Mouse (Mus musculus): ENCODE measurements at regions not wholly inside any gene's neighbourhood (a gene's known extent, or its start where the extent isn't known, plus 50 kb on each side); places are given as distances from the start of the nearest gene placed in this dataset.

GRCm38 (mm10) chr5:126274316-126274715, 742.7 kb downstream of the Tmem132b start:
- no peak for ATAC-seq (replicated peaks; ENCODE audit: low FRiP score)
- Histone ChIP-seq H3K27ac (no peak overlapping the region), H3K9ac (no peak overlapping the region), H3K9me3 (replicated peaks) (no peaks in the 10 kb centered on the region), H3K4me3 (replicated peaks) (no peak overlapping the region), H3K27me3 (no peaks in the 10 kb centered on the region), H3K36me3 (no peaks in the 10 kb centered on the region), H3K4me2 (no peak overlapping the region), H3K4me1 (no peaks in the 10 kb centered on the region)
- WGBS = 91% methylated on average over 8 of the region's 8 CpGs

GRCm38 (mm10) chr5:126281057-126281728, 749.6 kb downstream of the Tmem132b start:
- Histone ChIP-seq H3K27me3 (peaks cover 3% of the 10 kb centered on the region; the same call in 1 of the 2 replicates), H3K36me3 (no peaks in the 10 kb centered on the region), H3K4me2 (no peak overlapping the region), H3K27ac (no peak overlapping the region), H3K4me3 (replicated peaks) (no peak overlapping the region), H3K9me3 (replicated peaks) (no peaks in the 10 kb centered on the region), H3K4me1 (no peaks in the 10 kb centered on the region), H3K9ac (no peak overlapping the region)
- 21% methylated on average over 10 of the region's 10 CpGs for WGBS
- no peak for ATAC-seq (replicated peaks; ENCODE audit: low FRiP score)

DNA sequence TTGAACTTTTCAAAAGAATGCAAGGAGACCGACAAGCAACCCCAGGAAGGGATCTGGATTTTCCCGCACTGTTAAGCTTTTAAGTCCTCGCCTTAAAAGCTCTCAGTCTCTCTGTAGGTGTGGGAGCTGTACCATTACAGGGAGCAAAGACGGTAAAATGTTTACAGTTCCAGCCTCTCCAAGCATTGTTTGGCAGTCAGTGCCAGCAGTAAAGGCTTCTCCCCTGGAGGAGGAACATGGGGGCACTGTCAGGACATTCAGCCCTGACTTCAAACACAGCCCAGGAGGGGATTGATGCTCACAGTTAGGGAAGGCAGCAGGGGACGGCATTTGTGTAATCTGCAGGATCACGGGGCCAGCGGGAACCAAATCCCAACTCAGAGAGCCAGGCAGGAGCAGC, 750.2 kb downstream of the Tmem132b start:
- Histone ChIP-seq H3K4me2 (no peak overlapping the region), H3K4me1 (no peaks in the 10 kb centered on the region), H3K27ac (no peak overlapping the region), H3K9me3 (replicated peaks) (no peaks in the 10 kb centered on the region), H3K27me3 (peaks cover 3% of the 10 kb centered on the region; the same call in 1 of the 2 replicates), H3K36me3 (no peaks in the 10 kb centered on the region), H3K9ac (no peak overlapping the region), H3K4me3 (replicated peaks) (no peak overlapping the region)
- 6% methylated on average over 7 of the region's 7 CpGs for WGBS
- no peak for ATAC-seq (replicated peaks; ENCODE audit: low FRiP score)

DNA sequence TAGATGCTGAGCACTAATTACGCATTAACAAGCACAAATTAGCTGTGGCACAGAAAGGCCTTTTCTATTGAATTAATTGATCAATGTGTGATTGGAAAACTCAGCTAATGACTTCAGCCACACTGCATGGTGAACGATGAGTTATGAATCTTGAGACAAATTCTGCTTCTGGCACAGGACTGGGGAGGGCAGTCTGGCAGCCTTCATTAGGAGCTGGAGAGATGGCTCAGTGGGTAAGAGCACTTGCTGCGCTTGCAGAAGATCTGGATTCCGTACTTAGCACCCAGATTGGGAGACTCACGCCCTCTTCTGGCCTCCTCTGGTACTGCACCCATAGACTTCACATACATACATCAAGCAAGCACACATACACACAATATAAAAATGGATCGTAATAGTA, 793.3 kb downstream of the Tmem132b start:
- H3K4me1 ChIP-seq = no peaks in the 10 kb centered on the region
- H3K9ac ChIP-seq = no peak overlapping the region
- H3K9me3 ChIP-seq (replicated peaks) = no peaks in the 10 kb centered on the region
- H3K27me3 ChIP-seq = no peaks in the 10 kb centered on the region
- no peak overlapping the region for H3K4me3 ChIP-seq (replicated peaks)
- 78% methylated on average over 6 of the region's 6 CpGs for WGBS
- no peak overlapping the region for H3K4me2 ChIP-seq
- H3K27ac ChIP-seq = no peak overlapping the region
- no peak for ATAC-seq (replicated peaks; ENCODE audit: low FRiP score)
- no peaks in the 10 kb centered on the region for H3K36me3 ChIP-seq

GRCm38 (mm10) chr5:126328276-126328675, 796.7 kb downstream of the Tmem132b start:
- no peak overlapping the region for H3K9ac ChIP-seq
- no peak overlapping the region for H3K27ac ChIP-seq
- H3K4me2 ChIP-seq = no peak overlapping the region
- H3K4me3 ChIP-seq (replicated peaks) = no peak overlapping the region
- no peaks in the 10 kb centered on the region for H3K36me3 ChIP-seq
- H3K4me1 ChIP-seq = 0 out of 2 replicates have a peak, but pooled peaks cover 1% of the 10 kb centered on the region
- WGBS = 46% methylated on average over 3 of the region's 3 CpGs
- no peaks in the 10 kb centered on the region for H3K27me3 ChIP-seq
- no peaks in the 10 kb centered on the region for H3K9me3 ChIP-seq (replicated peaks)
- no peak for ATAC-seq (replicated peaks; ENCODE audit: low FRiP score)

GRCm38 (mm10) chr5:126335091-126335490, 803.5 kb downstream of the Tmem132b start:
- Histone ChIP-seq H3K4me2 (no peak overlapping the region), H3K36me3 (no peaks in the 10 kb centered on the region), H3K4me3 (replicated peaks) (no peak overlapping the region), H3K9me3 (replicated peaks) (no peaks in the 10 kb centered on the region), H3K27me3 (no peaks in the 10 kb centered on the region), H3K9ac (no peak overlapping the region), H3K27ac (no peak overlapping the region), H3K4me1 (0 out of 2 replicates have a peak, but pooled peaks cover 3% of the 10 kb centered on the region)
- WGBS = 76% methylated on average over 7 of the region's 7 CpGs
- no peak for ATAC-seq (replicated peaks; ENCODE audit: low FRiP score)

DNA sequence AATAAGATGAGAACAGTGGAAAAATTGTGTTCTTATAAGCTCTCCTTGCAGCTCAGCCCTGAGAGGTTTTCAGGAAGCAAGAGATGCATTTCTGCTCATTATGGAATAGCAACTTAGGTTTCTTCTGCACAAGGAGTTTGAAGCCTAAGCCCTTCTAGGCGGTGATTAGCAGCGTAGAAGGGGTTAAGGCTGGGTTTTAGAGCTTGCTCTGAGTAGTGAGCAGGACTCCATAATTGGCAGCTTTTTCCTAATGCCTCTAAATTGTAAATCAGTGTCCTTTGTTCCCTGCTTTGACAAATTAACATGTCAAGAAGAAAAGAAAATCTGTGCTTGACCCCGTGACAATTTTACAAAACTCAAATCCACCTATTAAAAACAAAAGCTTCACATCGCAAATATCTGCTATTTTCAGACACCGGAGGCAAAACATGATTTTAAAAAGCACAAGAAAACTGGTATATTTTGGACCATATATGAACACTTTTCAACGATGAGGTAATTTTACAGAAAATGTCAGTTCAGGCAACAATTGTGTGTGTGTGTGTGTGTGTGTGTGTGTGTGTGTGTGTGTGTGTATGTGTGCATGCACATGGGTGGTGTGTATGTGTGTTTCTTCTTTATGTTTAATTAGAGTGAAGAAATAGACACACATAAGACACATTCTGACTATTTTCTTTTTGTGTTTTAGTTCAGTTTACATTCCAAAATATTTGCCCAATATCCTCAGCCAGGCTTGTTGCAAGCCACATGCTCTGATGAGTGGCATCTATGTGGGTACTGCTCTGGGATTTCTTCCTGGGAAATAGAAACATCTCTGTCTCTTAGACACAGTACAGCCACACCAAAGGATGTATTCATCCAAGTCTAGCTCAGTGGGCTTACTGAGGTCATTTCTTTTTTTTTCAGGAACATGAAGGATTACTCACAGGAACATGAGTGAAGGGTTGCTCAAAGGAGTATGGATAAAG, 804.3 kb downstream of the Tmem132b start:
- no peaks in the 10 kb centered on the region for H3K27me3 ChIP-seq
- H3K9ac ChIP-seq = no peak overlapping the region
- H3K9me3 ChIP-seq (replicated peaks) = no peaks in the 10 kb centered on the region
- H3K4me1 ChIP-seq = 0 out of 2 replicates have a peak, but pooled peaks cover 3% of the 10 kb centered on the region
- H3K27ac ChIP-seq = no peak overlapping the region
- no peaks in the 10 kb centered on the region for H3K36me3 ChIP-seq
- H3K4me2 ChIP-seq = no peak overlapping the region
- WGBS = 59% methylated on average over 6 of the region's 6 CpGs
- no peak for ATAC-seq (replicated peaks; ENCODE audit: low FRiP score)
- H3K4me3 ChIP-seq (replicated peaks) = no peak overlapping the region

DNA sequence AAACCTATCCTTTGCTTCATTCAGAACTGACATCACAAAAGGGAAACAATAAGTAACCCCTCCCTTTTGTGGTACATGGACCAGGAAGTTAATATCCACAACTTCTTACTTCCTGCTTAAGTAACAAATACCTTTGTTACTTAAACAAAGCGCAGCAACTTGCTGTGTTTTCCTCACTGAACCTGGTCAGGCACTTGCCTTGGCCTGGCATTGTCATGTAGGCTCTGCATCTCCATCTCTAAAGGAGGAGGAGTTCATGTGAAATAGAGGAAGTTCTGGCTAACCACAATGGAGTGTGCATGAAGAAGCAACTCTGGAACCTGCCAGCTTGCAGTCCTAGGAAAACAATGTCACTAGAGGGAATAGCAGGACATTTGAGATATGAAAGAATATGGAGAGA, 806.3 kb downstream of the Tmem132b start:
- Histone ChIP-seq H3K27ac (no peak overlapping the region), H3K9me3 (replicated peaks) (no peaks in the 10 kb centered on the region), H3K9ac (no peak overlapping the region), H3K4me1 (0 out of 2 replicates have a peak, but pooled peaks cover 3% of the 10 kb centered on the region), H3K4me3 (replicated peaks) (no peak overlapping the region), H3K27me3 (no peaks in the 10 kb centered on the region), H3K4me2 (no peak overlapping the region), H3K36me3 (no peaks in the 10 kb centered on the region)
- 67% methylated on average over 1 of the region's 1 CpGs for WGBS
- no peak for ATAC-seq (replicated peaks; ENCODE audit: low FRiP score)

GRCm38 (mm10) chr5:126343570-126343969, 812.0 kb downstream of the Tmem132b start:
- Histone ChIP-seq H3K9ac (no peak overlapping the region), H3K4me3 (replicated peaks) (no peak overlapping the region), H3K36me3 (no peaks in the 10 kb centered on the region), H3K27me3 (no peaks in the 10 kb centered on the region), H3K27ac (no peak overlapping the region), H3K4me2 (no peak overlapping the region), H3K9me3 (replicated peaks) (no peaks in the 10 kb centered on the region), H3K4me1 (no peaks in the 10 kb centered on the region)
- 85% methylated on average over 9 of the region's 9 CpGs for WGBS
- ATAC-seq (replicated peaks; ENCODE audit: low FRiP score) = no peak

- Histone ChIP-seq H3K9ac (no peak overlapping the region), H3K27ac (no peak overlapping the region), H3K27me3 (no peaks in the 10 kb centered on the region), H3K4me3 (replicated peaks) (no peak overlapping the region), H3K4me2 (no peak overlapping the region), H3K4me1 (no peaks in the 10 kb centered on the region), H3K36me3 (no peaks in the 10 kb centered on the region), H3K9me3 (replicated peaks) (no peaks in the 10 kb centered on the region; the same call in 1 of the 2 replicates)
- ATAC-seq (replicated peaks; ENCODE audit: low FRiP score) = no peak
- 98% methylated on average over 2 of the region's 2 CpGs for WGBS
Observed at GRCm38 (mm10) chr5:126350936-126351335, 819.4 kb downstream of the Tmem132b start.

GRCm38 (mm10) chr5:126369436-126369835, 837.9 kb downstream of the Tmem132b start:
- WGBS = 89% methylated on average over 2 of the region's 2 CpGs

DNA sequence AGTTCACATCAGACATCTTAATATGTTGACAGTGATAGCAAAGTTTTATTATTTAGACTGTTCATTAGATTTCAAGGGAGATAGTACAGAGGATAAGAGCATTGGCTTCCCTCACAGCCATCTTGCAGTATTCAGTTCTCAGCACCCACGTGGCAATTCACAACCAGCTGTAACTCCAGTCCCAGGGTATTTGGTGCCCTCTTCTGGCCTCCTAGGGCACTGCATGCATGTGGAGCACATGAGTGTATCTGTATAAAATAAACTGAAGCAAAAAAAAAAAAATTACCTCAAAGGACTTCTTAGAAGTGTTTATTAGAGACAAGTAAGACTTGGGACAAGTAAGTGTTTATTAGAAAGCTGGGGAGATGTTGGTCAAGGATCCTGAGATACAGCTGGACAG, 849.3 kb upstream of the Tmem132c start:
- Histone ChIP-seq H3K4me1 (no peaks in the 10 kb centered on the region), H3K27ac (no peak overlapping the region), H3K4me2 (no peak overlapping the region), H3K9me3 (replicated peaks) (no peaks in the 10 kb centered on the region), H3K9ac (no peak overlapping the region), H3K27me3 (no peaks in the 10 kb centered on the region), H3K4me3 (replicated peaks) (no peak overlapping the region), H3K36me3 (no peaks in the 10 kb centered on the region)
- 48% methylated on average over 1 of the region's 1 CpGs for WGBS
- no peak for ATAC-seq (replicated peaks; ENCODE audit: low FRiP score)

More at GRCm38 (mm10) chr5:126369436-126369835, 837.9 kb downstream of the Tmem132b start:
- no peak overlapping the region for H3K4me3 ChIP-seq (replicated peaks)
- no peak overlapping the region for H3K9ac ChIP-seq
- H3K27me3 ChIP-seq = no peaks in the 10 kb centered on the region
- H3K4me2 ChIP-seq = no peak overlapping the region
- no peaks in the 10 kb centered on the region for H3K9me3 ChIP-seq (replicated peaks)
- H3K27ac ChIP-seq = no peak overlapping the region
- no peaks in the 10 kb centered on the region for H3K4me1 ChIP-seq
- no peak for ATAC-seq (replicated peaks; ENCODE audit: low FRiP score)
- no peaks in the 10 kb centered on the region for H3K36me3 ChIP-seq

Data from kidney, embryonic 15.5 days (tissue).